Mouse (Mus musculus) T-helper 17 cell (primary cell): Measurements from ENCODE around the gene Mylk.

ENCODE experiments used
- in situ Hi-C, 2 experiments: fragments of 300-600 bp; cut with MboI, MseI; formaldehyde crosslinking; loops; 1 replicate in 1 of 2; 2 replicates in 1 of 2; pipeline ENCODE4 v1.15.1; 2025; ENCODE audit warnings: high pct_unique_total_duplicates in 2 of 2

Mylk gene

GRCm38 (mm10) chr16:34902294-34902680 is 157.3 kb downstream of the Mylk start:
- in situ Hi-C loops, result no loop called here

DNA sequence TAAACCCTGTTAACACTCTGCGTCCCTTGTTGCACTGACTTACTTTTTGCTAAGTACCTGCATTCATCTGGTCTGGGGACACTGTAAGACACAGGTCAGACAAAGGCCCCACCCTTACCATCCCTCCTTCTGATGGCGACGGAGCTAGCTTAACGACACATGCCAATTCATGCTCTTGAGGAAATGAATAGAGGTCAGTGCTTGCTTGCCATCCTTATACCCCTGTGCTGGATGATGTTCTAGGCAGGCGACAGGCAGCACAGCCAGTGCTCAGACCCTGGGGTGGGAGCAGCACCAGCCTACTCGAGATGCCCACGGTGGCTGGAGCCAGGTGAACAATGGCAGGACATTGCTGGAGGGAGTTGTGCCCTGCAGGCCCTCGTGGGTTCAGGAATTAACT is 157.8 kb downstream of the Mylk start:
- in situ Hi-C loops, result no loop called here

DNA sequence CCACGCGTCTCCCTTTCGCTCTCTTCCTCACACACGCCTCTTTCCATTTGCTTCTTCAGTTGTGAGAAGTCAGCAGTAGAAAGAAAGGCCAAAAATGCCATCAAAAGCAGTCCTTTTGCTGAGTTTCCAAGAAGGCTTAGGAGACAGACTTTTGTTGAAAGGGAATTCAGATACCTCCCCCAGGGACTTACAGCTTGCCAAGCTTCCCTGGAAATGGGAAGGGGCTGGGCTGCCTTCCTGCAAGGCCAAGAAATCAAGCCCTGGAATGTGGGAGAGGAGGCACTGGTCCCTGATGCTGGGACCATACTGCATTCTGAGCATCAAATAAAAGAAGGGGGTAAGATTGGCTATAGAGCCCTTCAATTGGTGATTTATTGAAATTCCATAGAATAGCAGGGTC is 159.9 kb downstream of the Mylk start:
- in situ Hi-C loops, result no loop called here

DNA sequence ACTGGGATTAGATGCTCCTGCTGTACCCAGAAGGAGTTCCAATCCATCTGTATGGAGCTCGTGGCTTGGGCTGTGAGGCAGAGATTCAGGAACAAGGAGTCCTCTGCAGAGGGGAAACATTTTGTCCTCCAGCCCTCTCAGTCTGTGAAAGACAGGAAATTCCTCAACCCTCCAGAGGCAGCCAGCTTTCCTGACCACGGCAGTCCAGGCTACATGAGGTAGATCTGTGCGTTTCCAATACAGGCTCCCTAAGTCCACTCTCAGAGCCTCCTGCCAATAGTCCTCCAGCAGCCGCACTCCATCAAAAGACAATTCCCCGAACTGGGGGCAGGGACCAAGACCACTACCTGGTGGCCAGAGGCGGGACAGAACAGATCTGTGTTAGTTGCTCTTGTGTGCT is 164.4 kb downstream of the Mylk start:
- in situ Hi-C loops, result no loop called here

GRCm38 (mm10) chr16:34917373-34917900 is 172.4 kb downstream of the Mylk start:
- in situ Hi-C loops, result no loop called here

DNA sequence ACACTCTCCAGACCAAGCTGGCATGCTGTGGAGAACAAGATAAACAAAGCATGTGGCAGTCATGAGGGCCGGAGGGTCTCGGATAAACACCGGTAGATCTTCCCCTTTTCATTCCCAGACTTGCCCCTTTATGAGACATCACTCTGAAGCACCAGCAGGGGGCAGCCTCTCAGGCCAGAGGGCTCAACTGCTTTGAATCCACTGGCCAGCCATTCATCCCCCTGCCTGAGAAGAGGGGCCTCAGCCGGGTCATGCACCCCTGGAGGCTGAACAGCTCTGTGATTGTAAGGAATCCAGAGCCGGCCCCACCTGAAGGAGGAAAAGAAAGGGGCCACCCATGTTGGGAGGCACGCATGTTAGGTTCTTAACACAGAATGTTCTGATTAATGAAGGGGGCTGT is 175.2 kb downstream of the Mylk start:
- in situ Hi-C loops, result no loop called here

DNA sequence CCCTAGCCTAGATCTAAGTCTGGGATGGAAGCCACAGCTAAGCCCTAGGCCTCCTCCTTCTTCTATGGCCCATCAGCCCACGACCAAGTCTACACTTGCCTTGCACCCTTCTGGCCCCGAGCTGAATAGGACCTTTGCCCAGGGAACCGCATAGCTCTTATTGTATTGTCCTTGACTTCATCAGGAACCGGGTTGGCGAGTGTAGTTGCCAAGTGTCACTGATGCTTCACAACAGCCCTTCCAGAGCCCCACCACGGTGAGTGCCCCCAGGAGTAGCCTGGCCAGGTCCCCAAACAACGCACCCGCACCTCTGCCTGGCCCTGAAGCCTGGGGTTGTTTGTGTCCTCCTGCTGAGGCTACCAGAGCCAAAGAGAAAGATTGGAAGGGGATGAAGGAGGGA is 175.9 kb downstream of the Mylk start:
- in situ Hi-C loops, result no loop called here

DNA sequence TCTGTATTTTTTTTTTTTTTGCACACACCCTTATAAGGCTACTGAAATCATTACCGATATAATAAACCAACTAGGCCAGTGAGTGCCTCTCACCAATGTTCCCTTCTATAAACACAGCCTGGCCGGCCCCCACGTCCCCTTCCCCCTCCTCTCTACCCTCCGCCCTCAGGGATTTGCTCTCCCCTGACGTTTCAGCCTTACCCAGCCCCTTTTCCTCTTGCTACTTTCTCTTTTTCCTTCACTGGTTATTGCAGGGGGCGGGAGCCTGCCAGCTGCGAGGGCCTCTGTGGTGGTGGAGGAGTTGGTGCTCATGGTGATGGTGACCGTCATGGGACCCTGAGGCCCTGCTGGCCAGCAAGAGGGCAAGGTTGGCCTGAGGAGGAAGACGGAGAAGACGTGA is 176.3 kb downstream of the Mylk start:
- in situ Hi-C loops, result no loop called here

DNA sequence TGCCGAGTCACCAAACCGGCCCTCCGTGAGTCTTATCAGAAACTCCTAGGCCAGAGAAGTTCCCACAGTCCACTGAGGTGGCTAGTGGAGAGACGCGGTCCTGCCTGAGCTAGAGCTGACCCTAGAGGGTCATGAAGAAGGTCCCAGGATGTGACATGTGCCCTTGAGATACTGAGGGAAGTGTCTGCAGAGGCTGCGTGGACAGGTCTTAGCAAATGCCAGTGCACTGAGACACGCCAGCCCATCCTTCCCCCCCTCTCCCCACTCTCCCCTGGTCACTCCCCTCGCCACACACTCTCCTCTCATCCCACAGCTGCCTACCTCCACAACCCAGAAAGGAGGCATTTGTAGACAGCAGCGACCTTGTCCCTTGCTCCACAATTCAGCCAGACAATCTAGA is 178.6 kb downstream of the Mylk start:
- in situ Hi-C loops, result no loop called here

GRCm38 (mm10) chr16:34924324-34924723 is 179.3 kb downstream of the Mylk start:
- in situ Hi-C loops, result no loop called here

DNA sequence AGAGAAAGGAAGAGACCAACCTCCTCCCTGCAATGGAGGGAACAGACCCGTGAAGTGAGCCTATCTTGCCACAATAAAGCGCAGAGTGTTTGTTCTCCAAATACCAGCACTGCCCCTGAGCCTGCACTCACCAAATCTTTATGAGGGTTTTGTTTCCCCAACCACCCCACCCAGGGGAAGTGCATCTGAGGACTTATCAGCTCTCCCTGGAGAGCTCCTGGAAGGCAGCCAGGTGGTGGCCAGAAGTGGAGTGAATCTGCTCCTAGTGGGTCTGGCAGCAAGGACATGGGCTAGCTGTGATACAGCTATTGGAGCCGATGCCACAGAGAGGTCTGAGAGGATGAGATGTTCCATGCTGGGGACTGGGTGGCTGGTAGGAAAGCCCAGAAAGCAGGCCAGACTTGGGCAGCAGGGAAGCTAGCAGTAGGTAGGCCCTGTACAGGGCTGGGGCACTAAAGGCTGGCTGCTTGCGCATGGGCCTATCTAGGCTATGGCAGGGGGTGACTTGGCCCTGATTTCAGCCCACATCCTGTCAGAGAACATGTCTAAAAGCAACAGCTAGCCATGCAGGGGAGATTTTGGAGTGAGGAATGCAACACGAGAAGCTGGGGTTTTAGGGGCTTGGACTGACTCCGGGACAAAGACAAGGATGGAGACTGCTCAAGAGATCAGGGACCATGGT is 180.1 kb downstream of the Mylk start:
- in situ Hi-C loops, result no loop called here

DNA sequence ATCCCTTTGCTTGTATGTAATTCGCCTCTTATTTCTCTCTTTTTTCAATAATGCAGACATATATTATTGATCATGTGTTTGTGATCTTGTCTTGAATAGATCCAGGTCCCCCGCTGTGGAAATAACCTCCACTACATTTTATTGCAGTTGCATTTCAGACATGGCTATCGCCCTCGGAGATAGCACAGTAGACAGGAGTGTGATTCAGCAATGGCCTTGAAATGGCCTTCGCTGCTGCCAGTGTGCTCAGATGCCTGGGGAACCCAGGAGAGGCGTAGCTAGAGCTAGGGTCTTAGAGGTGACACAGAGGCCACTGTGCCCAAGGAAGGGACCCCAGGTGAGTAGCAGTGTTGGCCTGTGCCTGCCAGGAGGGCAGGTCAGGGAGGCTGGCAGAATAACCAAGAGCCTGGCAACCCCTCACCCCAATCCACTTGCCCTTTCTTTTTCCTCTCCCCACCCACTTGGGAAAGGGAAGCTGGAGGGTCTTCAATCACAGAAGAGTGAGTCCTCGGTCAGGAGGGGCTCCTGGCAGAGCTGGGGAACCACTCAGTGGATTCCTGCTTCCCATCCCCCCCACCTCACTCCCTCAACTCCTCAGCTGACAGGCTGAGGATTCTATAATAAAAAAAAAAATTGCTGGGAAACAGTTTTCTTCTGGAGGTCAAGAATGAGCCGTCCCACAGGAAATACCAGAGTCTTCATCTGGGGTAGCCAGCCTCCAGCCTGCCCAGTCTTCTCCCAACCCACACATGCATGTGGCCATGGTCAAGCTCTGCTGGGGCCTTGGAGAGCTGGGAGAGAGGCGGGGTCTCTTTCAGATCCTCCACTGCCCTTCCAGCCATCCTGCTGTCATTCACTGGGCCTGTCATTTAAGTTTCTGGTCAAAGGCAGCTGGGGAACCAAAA is 181.8 kb downstream of the Mylk start:
- in situ Hi-C loops, result no loop called here

DNA sequence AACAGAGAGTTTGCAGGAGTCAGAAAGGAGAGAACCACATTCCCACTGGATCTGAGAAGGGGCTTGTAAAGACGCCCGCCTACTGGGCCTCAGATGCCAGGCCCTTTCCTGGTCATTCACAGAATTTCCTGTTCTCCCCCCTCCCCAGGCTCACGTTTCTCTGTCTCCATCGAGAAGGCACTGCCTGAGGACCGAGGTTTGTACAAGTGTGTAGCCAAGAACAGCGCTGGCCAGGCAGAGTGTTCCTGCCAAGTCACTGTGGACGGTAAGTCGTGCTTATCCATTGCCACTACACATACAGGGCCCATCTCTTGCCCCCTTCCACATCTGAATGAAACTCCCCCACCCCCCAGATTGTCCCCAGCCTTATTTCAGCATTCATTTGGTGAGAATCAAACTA is 184.7 kb downstream of the Mylk start:
- in situ Hi-C loops, result no loop called here

- in situ Hi-C loops, result no loop called here
These were observed 185.1 kb downstream of the Mylk start for GRCm38 (mm10) chr16:34930110-34930509.

DNA sequence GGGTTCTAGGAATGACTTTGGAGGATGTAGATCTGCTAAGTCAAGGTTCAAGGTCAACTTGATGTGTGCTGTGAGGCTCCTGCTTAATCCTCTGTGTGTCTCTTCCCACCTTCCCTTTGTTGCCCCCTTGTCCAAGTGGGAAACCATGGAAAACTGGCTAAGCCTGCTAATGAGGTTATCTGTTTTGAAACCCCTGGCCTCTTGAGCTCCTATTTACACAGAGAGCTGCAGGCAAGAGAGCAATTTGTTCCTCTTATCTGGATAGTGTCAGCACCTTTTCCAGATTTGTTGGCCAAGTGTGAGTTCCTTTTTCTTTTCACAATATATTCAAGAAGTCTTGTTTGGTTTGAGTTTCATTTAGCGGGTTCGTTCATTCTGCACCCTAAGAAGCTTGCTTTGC is 186.3 kb downstream of the Mylk start:
- in situ Hi-C loops, result no loop called here

- in situ Hi-C loops, result no loop called here
These were observed 188.2 kb downstream of the Mylk start for GRCm38 (mm10) chr16:34933173-34933572.

DNA sequence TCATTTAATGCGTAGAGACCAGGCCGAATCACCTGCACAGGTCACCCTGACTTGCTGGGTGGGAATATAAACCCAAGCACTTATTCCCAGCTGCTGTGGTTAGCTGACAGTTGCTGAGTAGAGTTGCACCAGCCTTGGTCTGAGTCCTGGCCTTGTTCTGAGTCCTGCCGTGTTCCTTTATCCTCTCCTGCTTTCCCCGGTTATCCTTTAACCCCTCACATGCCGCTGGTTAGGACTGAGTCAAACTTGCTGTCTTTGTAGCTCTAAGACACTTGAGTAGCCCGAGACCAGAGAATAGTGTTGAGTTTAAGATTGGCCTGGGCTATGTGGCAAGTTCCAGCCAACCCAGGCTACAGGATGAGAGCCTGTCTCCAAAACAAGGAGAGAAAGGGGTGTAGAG is 189.5 kb downstream of the Mylk start:
- in situ Hi-C loops, result no loop called here

DNA sequence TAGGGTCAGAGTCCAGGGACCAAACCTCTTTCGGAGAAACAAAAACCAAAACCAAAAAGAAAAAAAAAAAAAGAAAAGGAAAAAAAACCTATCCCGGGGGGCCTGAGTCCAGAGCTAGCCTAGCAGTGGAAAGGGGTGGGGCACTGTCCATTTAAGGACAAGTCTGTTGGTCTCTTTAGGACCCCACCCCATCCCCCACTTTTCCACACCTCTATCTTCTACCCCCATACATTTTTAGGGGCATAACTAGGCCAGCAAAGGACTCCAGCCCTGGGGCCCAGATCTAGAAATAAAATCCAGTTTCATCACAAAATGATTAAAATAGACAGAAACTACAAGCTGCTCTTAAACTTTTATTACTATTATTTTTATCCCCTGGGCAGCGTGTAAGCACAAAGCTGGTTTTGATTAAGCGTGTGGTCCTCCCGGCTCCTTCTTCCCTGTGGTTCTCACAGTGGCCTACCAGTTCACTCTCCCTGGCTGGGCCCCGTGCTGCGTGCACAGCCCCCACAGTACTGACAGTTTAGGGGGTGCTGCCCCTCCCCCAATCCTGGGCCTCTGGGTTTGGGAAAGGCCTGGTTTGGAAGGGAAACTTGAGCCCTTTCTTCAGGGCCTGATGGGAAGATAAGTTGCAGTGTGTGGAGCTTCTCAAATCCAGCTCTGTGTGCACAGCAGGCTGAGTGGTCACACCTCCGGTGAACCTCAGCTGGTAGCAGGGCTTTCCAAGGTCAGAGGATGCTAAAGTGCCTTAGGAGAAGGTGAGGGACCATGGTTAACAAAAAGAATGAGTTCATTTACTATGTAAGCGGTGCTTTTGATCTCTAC is 190.7 kb downstream of the Mylk start:
- in situ Hi-C loops, result no loop called here

DNA sequence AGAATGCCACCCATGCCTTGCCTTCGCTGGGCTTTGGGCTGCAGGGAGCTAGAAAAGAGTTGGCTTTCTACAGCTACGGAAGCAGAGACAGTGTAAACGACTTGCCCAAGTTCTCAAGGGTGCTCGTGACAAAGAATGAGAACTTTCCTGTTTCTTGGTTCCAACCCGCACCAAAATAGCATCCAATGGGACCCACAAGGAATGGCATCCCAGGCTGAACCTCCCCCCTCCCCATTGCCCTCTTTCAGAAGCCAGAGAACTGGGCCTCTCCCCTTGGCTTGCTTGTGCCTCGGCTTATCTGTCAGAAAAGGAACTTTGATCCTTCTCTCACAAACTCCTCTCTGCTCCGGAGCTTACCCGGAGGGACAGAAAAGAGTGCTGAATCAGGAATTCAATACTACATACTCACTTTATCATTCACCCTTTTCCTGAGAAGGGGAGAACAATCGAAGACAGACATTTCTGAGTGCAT is 191.4 kb downstream of the Mylk start:
- in situ Hi-C loops, result no loop called here

DNA sequence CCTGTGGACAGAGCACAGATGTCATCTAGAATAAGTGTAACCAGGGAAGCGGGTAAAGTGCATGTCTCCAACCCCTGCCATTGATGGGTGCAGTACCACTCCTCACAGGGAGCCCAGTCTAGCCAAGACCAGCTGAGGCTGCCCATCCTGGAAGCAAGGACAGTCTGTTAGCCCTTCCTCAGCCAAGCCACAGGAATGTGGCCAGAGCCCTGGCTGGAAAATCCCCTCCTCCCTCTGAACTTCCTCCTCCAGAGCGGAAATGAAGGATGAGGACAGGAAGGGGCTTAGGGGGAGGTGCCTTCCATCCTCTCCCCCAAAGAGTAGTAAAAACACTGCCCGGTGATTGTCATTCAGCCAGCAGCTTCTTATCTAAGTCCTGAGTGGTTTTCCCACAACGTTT is 192.6 kb downstream of the Mylk start:
- in situ Hi-C loops, result no loop called here

DNA sequence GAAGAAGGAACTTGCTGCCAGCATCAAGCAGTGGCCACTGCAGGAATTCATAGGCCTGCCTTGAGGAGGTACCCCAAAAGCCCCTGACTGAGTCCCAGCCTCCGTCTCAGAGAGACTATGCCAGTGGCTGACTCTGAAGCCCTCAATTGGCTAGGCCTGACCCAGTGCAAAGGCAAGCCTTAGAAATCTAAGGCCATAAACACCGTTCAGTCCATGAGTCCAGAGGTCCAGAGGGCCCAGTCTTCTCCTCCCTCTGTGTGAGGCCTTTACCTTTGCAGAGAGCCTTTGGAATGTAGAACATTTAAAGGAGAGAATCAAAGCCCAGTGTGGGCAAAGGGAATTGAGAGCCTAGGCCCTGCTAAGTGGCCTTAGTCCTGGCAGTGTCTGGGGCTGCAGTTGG is 193.2 kb downstream of the Mylk start:
- in situ Hi-C loops, result no loop called here

DNA sequence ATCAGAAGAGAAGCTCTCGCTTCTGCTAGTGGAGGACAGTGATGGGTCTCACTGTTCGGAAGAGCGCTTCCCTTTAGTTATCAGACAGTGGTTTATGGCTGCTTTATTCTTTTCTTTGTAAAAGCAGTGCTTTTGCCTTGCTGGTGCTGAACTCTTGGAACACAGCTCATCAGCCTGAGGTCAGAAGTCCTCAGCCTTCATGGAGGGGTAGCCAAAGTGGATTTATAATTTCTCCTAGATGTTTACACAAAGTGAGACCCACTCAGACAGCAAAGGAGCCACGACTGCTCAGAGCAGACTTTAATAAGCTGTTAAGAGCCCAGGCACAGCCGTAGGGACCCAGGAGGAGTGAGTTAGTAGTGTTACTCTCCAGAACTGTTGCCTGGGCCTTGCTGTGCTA is 194.9 kb downstream of the Mylk start:
- in situ Hi-C loops, result no loop called here
